Mouse (Mus musculus) MEL (cell line): Measurements from ENCODE around the gene Creb5. TPM values are rescaled to one million over a fixed set of nuclear protein-coding genes. Genes with fewer than 3 reads are reported as not detected.

Experiments
- DNase-seq: peaks from one replicate; pipeline ENCODE4 v3.0.0; 2011; ENCODE audit warnings: low read depth, low spot score
- H3K27ac ChIP-seq: 2 replicates; pipeline ENCODE4 v1.5.1; 2012; ENCODE audit warnings: low read depth, mild to moderate bottlenecking, control low read depth, low read length, moderate library complexity; ENCODE audit not compliant: control insufficient read depth
- H3K27me3 ChIP-seq, 2 experiments: fragments of 150-350 bp in 1 of 2; sonication (generic) in 1 of 2; 2 replicates each; pipeline ENCODE4 v1.6.1; 2012; ENCODE audit warnings: low read length in 2 of 2, mild to moderate bottlenecking in 2 of 2, improper control_type of control experiment in 1 of 2, moderate library complexity in 1 of 2; ENCODE audit not compliant: insufficient read depth in 2 of 2, control insufficient read depth in 1 of 2
- H3K36me3 ChIP-seq, 2 experiments: 2 replicates each; pipeline ENCODE4 v1.6.1; 2012 to 2014; ENCODE audit warnings: low read length in 2 of 2, improper control_type of control experiment in 1 of 2, inconsistent platforms in 1 of 2, mild to moderate bottlenecking in 1 of 2; ENCODE audit not compliant: insufficient read depth in 2 of 2, control insufficient read depth in 1 of 2
- H3K4me1 ChIP-seq, 2 experiments: fragments of 150-350 bp in 1 of 2; sonication (generic) in 1 of 2; 2 replicates each; pipeline ENCODE4 v1.6.1; 2012; ENCODE audit warnings: low read length in 2 of 2, improper control_type of control experiment in 1 of 2, mild to moderate bottlenecking in 1 of 2; ENCODE audit not compliant: insufficient read depth in 2 of 2, control insufficient read depth in 1 of 2
- H3K4me3 ChIP-seq, 2 experiments: fragments of 150-350 bp in 1 of 2; sonication (generic) in 1 of 2; 2 replicates each; pipeline ENCODE4 v1.5.1; 2012; ENCODE audit warnings: low read depth in 2 of 2, low read length in 2 of 2, mild to moderate bottlenecking in 2 of 2, moderate library complexity in 2 of 2, control low read depth in 1 of 2, improper control_type of control experiment in 1 of 2; ENCODE audit not compliant: control insufficient read depth in 1 of 2, insufficient read depth in 1 of 2
- H3K79me2 ChIP-seq: 2 replicates; pipeline ENCODE4 v1.6.1; 2012; ENCODE audit warnings: mild to moderate bottlenecking, low read length, moderate library complexity; ENCODE audit not compliant: control insufficient read depth, poor library complexity, insufficient read depth
- H3K9ac ChIP-seq: 2 replicates; pipeline ENCODE4 v1.6.1; 2012; ENCODE audit warnings: low read depth, mild to moderate bottlenecking, control low read depth, low read length, moderate library complexity; ENCODE audit not compliant: control insufficient read depth, poor library complexity, severe bottlenecking
- H3K9me3 ChIP-seq: fragments of 150-350 bp; sonication (generic); replicated peaks from 2 replicates; pipeline ENCODE4 v1.6.1; 2012; ENCODE audit warnings: mild to moderate bottlenecking, low read length, improper control_type of control experiment, moderate library complexity; ENCODE audit not compliant: insufficient read depth
- BHLHE40 ChIP-seq: IDR thresholded peaks from 2 replicates; pipeline ENCODE4 v1.6.1; 2012; ENCODE audit warnings: low read depth, mild to moderate bottlenecking, inconsistent platforms, low read length, improper control_type of control experiment, borderline replicate concordance
- CHD2 ChIP-seq: IDR thresholded peaks from 2 replicates; pipeline ENCODE4 v1.6.1; 2011; ENCODE audit warnings: low read length, improper control_type of control experiment
- CTCF ChIP-seq, 3 experiments: IDR thresholded peaks in 2 of 3; conservative IDR thresholded peaks in 1 of 3; 2 replicates each; pipeline ENCODE4 v1.5.1; 2011 to 2012; ENCODE audit warnings: low read length in 3 of 3, low read depth in 2 of 3, mild to moderate bottlenecking in 2 of 3, improper control_type of control experiment in 1 of 3, inconsistent platforms in 1 of 3, mixed read lengths in 1 of 3, moderate library complexity in 1 of 3; ENCODE audit not compliant: control insufficient read depth in 1 of 3, insufficient read depth in 1 of 3, poor library complexity in 1 of 3, severe bottlenecking in 1 of 3
- EP300 ChIP-seq, 2 experiments: IDR thresholded peaks; 2 replicates each; pipeline ENCODE4 v1.6.1; 2011; ENCODE audit warnings: improper control_type of control experiment in 2 of 2, low read length in 2 of 2, low read depth in 1 of 2, mild to moderate bottlenecking in 1 of 2
- GABPA ChIP-seq: IDR thresholded peaks from 2 replicates; pipeline ENCODE4 v1.6.1; 2012; ENCODE audit warnings: low read depth, mild to moderate bottlenecking, inconsistent platforms, low read length, improper control_type of control experiment, moderate library complexity
- KAT2A ChIP-seq: conservative IDR thresholded peaks from 2 replicates; pipeline ENCODE4 v1.6.1; 2012; ENCODE audit warnings: low read depth, low read length, improper control_type of control experiment, inconsistent platforms
- MYC ChIP-seq: IDR thresholded peaks from 2 replicates; pipeline ENCODE4 v1.6.1; 2011; ENCODE audit warnings: low read depth, mild to moderate bottlenecking, low read length, improper control_type of control experiment, moderate library complexity
- NELFE ChIP-seq: IDR thresholded peaks from 2 replicates; pipeline ENCODE4 v1.6.1; 2011; ENCODE audit warnings: low read depth, low read length, improper control_type of control experiment
- POLR2A ChIP-seq, 2 experiments: IDR thresholded peaks; 2 replicates each; pipeline ENCODE4 v1.6.1; 2011 to 2012; ENCODE audit warnings: low read length in 2 of 2, mild to moderate bottlenecking in 2 of 2, control low read depth in 1 of 2, improper control_type of control experiment in 1 of 2, low read depth in 1 of 2, moderate library complexity in 1 of 2; ENCODE audit not compliant: control insufficient read depth in 1 of 2, insufficient read depth in 1 of 2, poor library complexity in 1 of 2
- POLR2AphosphoS5 ChIP-seq: IDR thresholded peaks from 2 replicates; pipeline ENCODE4 v1.6.1; 2012; ENCODE audit warnings: low read depth, borderline replicate concordance, mild to moderate bottlenecking, inconsistent platforms, low read length, moderate library complexity, mixed read lengths
- SIN3A ChIP-seq: IDR thresholded peaks from 2 replicates; pipeline ENCODE4 v1.6.1; 2012; ENCODE audit warnings: low read length, improper control_type of control experiment, inconsistent platforms
- TBP ChIP-seq: IDR thresholded peaks from 2 replicates; pipeline ENCODE4 v1.8.0; 2011; ENCODE audit warnings: low read depth, low read length, improper control_type of control experiment
- UBTF ChIP-seq: IDR thresholded peaks from 2 replicates; pipeline ENCODE4 v1.6.1; 2012; ENCODE audit warnings: low read depth, mild to moderate bottlenecking, inconsistent platforms, low read length, improper control_type of control experiment, moderate library complexity, borderline replicate concordance; ENCODE audit not compliant: insufficient read depth
- ZKSCAN1 ChIP-seq: IDR thresholded peaks from 2 replicates; pipeline ENCODE4 v1.6.1; 2012; ENCODE audit warnings: low read depth, mild to moderate bottlenecking, inconsistent platforms, low read length, improper control_type of control experiment, moderate library complexity
- ZNF384 ChIP-seq: IDR thresholded peaks from 2 replicates; pipeline ENCODE4 v1.6.1; 2012; ENCODE audit warnings: low read depth, mild to moderate bottlenecking, inconsistent platforms, low read length, improper control_type of control experiment
- polyA plus RNA-seq, 2 experiments: library from polyadenylated mRNA; stranded (reverse) in 1 of 2; unstranded in 1 of 2; fragments of >175 nt in 1 of 2; fragments of >200 nt in 1 of 2; gene quantifications; 2 replicates each; pipeline versions ENCODE4 v1.2.1 to v1.2.4; 2012; ENCODE audit warnings: low replicate concordance in 2 of 2, low read depth in 1 of 2; ENCODE audit not compliant: insufficient read length in 2 of 2, insufficient read depth in 1 of 2, missing spikeins in 1 of 2
- total RNA-seq: library from RNA; depleted of rRNA; stranded (reverse); fragments of 300-350 nt; gene quantifications from 2 replicates; pipeline ENCODE4 v1.2.3, GENCODE M21; 2012

Creb5 gene
- total and polyA plus RNA-seq, 3 experiments, result not detected

GRCm38 (mm10) chr6:53506947-53507564 lies 220.0 kb downstream of the Creb5 start:
- Histone ChIP-seq H3K9me3 (no peaks in the 10 kb centered on the region), H3K9ac (no peak overlapping the region), H3K36me3 (no peaks in the 10 kb centered on the region), H3K27ac (no peak overlapping the region), H3K4me1 (no peaks in the 10 kb centered on the region), H3K27me3 (no peaks in the 10 kb centered on the region), H3K79me2 (no peaks in the 10 kb centered on the region), H3K4me3 (no peak overlapping the region)
- no peak for TF ChIP-seq POLR2AphosphoS5
- no peak for TF ChIP-seq EP300 (IDR thresholded peaks at IDR 0.05; ENCODE audit: low read depth in 1 of 2, low read length in 2 of 2)
- no peak for DNase-seq

- DNase-seq, result no peak
- no peaks in the 10 kb centered on the region for H3K4me1 ChIP-seq
- H3K27ac ChIP-seq, result no peak overlapping the region
- no peak overlapping the region for H3K9ac ChIP-seq
- no peaks in the 10 kb centered on the region for H3K36me3 ChIP-seq
- TF ChIP-seq GABPA (no peak), ZKSCAN1 (no peak), BHLHE40 (no peak), KAT2A (no peak), TBP (no peak), SIN3A (no peak), MYC (no peak), UBTF (no peak), CTCF (IDR thresholded peaks at IDR 0.05 in 2 of 3, conservative IDR thresholded peaks at IDR 0.05 in 1 of 3; ENCODE audit: control insufficient read depth in 1 of 3, insufficient read depth in 1 of 3, low read depth in 2 of 3, low read length in 3 of 3, poor library complexity in 1 of 3, severe bottlenecking in 1 of 3) (no peak), NELFE (no peak)
- H3K79me2 ChIP-seq, result no peaks in the 10 kb centered on the region
- H3K27me3 ChIP-seq, result no peaks in the 10 kb centered on the region
- H3K4me3 ChIP-seq, result no peak overlapping the region
- no peaks in the 10 kb centered on the region for H3K9me3 ChIP-seq
These were observed 221.9 kb downstream of the Creb5 start for GRCm38 (mm10) chr6:53508847-53509494.

GRCm38 (mm10) chr6:53510005-53510404 lies 222.9 kb downstream of the Creb5 start:
- no peaks in the 10 kb centered on the region for H3K79me2 ChIP-seq
- no peak overlapping the region for H3K9ac ChIP-seq
- no peak for TF ChIP-seq POLR2A (IDR thresholded peaks at IDR 0.05; ENCODE audit: control insufficient read depth in 1 of 2, insufficient read depth in 1 of 2, low read depth in 1 of 2, low read length in 2 of 2, poor library complexity in 1 of 2)
- TF ChIP-seq ZNF384, result no peak
- no peak for TF ChIP-seq CHD2
- TF ChIP-seq, all 39 proteins: peak for 0
- H3K9me3 ChIP-seq, result no peaks in the 10 kb centered on the region
- H3K27ac ChIP-seq, result no peak overlapping the region
- no peaks in the 10 kb centered on the region for H3K4me1 ChIP-seq
- DNase-seq, result no peak
- no peaks in the 10 kb centered on the region for H3K36me3 ChIP-seq
- H3K27me3 ChIP-seq, result no peaks in the 10 kb centered on the region
- H3K4me3 ChIP-seq, result no peak overlapping the region
